Mouse (Mus musculus): ENCODE data around the gene Arid3b. TPM values are rescaled to one million over a fixed set of nuclear protein-coding genes. Genes with fewer than 3 reads are reported as not detected.

Gene Arid3b
- total RNA-seq, 2 experiments from 2014 or later, result 5.4 to 7.1 TPM

DNA sequence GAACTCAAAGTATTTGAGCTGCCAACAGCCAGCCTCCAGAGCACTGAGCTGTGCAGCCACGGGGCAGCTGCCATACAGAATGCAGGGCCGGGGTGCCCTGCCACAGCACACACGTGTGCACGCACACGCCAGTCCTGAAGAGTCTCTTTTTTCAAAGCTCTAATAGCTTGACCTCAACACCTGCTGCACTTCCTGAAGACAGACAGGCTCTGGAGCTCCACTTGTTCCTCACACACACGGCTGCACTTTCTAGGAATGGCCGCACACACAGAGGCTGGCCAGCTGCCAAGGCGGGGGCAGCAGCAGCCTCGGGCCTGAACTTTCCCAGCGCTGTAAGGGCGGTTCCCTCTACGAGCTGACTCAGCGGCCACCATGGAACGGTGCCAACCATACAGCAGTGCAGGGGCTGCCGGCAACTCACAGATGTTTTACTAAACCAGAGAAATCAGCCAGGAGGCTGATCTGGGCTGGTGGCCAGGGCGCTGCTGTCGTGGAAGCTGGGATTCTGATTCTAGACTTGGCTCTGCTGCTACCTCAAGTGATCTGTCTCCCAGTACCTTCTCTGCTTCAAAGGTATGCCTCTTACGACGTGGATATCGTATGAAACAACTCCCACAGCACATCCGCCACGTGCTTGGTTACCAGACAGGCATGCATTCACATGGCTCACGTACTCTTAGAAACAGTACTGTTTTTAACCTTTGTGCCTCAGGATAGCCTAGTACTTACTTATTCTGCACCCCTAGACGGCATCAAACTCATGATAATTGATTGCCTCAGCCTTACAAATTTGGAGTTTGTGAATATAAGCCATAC, 5.1 kb downstream of the Arid3b start:
- DNase-seq (ENCODE audit: low spot score in 2 of 2), result peak; percentile 97 to 98

GRCm38 (mm10) chr9:57829812-57830557, 6.6 kb downstream of the Arid3b start:
- DNase-seq (ENCODE audit: low spot score in 2 of 2), result no peak

GRCm38 (mm10) chr9:57823397-57823796, 13.2 kb downstream of the Arid3b start:
- no peak for DNase-seq (ENCODE audit: low spot score in 2 of 2)

DNA sequence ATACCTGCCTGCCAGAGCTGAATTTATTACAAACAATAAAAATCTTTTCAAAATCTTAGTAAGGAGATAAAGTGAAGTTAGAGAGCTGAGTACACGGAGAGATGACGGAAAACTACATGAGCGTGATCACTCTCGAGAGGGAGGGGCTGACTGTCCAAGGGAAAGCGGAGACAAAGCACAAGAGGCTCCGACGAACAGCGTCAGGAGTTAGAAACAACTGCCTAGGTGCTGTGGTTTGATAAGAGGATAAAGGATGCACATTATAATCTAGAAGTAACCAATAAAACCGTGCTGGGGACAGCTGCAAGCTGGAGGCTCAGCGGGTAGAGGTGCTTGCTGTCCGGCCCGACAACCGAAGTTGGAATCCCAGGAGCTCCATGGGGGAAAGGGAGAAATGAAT, 13.8 kb downstream of the Arid3b start:
- DNase-seq (ENCODE audit: low spot score in 2 of 2), result no peak

DNA sequence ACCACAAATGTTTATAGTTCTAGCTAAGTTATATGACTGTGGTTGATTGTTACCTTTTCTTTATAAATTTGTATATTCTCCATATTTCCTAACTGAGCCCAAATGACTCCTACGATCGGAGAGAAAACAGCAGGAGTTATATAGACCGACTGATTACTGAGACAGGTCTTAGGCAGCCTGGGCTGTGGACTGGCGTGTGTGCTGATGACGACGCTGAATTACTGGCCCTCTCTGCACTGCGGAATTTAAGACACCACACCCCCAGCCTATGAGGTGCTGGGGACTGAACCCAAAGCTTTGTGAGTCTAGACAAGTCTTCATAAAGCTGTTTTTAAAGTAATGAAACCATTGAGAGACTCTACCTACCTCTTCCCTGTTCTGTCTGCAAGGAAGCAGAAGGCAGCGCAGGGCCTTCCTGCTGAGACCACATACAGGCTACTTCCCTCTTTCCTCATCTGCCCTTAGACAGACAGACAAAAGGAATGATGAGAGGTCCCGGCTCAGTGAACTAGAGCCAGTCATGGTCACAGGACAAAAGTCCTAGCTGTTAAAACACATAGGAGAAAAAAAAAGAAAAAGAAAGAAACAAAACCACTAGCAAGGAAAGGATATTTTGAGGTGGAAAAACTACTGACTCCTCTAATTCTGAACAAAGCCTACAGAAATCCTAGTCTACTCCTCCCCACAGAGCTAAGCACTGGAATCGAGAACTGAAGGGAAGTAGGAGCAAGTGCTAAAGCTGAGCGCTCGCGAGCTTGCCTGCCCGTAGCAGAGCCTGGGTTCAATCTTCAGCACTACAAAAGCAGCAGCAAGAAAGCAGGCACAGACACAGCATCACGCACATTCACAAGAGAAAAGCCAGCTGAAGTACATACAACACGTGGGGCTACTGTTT, 16.2 kb downstream of the Arid3b start:
- DNase-seq (ENCODE audit: low spot score in 2 of 2), result no peak

GRCm38 (mm10) chr9:57817220-57817667, 19.3 kb downstream of the Arid3b start:
- no peak for DNase-seq (ENCODE audit: low spot score in 2 of 2)

GRCm38 (mm10) chr9:57814866-57815265, 21.7 kb downstream of the Arid3b start:
- DNase-seq (ENCODE audit: low spot score in 2 of 2), result no peak

- no peak for DNase-seq (ENCODE audit: low spot score in 2 of 2)
Measured at GRCm38 (mm10) chr9:57814014-57814413, 22.6 kb downstream of the Arid3b start.

DNA sequence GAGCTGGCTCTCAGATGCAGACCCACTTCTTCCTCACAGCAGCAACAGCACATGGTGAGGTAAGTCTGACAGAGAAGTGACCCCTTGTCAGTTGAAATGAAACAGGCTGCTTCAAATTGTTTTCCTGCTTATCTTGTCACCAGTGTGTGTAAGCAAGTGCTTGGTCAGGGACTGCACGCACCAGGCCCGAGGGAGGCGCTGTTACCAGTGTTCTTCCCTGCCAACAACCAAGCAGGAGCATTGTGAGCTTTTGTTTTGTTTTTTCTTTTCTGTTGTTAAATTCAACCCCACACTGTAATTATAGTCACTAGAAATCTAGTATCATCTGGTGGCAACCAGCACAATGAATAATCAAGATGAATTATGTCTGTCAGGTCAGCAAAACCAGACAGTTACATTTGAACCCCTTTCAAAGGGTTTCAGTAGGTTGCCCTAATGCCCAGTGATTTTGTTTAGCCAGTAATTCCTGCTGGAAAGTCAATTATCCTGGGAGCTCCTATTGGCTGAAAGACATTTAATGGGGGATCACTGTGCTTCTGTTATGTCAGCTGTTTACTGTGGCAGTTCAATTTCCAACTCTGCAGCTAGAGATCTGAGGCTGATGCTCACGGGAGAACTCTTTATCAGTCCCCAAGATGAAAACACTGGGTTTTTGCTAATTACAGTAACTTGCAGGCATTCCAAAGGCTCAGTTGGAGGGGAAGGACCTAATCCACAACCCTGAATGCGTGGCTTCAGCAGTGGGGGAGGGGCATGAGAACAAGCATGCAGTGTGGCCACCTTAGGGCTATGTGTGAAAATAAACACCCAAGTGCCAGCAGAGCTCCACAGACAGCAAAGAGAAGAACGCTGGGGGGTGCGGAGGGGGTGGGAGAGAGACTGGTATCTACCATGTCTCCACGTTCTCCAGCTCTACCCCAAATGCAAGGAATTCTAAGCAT, 24.5 kb downstream of the Arid3b start:
- no peak for DNase-seq (ENCODE audit: low spot score in 2 of 2)

- DNase-seq (ENCODE audit: low spot score in 2 of 2), result no peak
Measured at GRCm38 (mm10) chr9:57810691-57811090, 25.9 kb downstream of the Arid3b start.

- DNase-seq (ENCODE audit: low spot score in 2 of 2), result no peak
Measured at GRCm38 (mm10) chr9:57808771-57809310, 27.8 kb downstream of the Arid3b start.

DNA sequence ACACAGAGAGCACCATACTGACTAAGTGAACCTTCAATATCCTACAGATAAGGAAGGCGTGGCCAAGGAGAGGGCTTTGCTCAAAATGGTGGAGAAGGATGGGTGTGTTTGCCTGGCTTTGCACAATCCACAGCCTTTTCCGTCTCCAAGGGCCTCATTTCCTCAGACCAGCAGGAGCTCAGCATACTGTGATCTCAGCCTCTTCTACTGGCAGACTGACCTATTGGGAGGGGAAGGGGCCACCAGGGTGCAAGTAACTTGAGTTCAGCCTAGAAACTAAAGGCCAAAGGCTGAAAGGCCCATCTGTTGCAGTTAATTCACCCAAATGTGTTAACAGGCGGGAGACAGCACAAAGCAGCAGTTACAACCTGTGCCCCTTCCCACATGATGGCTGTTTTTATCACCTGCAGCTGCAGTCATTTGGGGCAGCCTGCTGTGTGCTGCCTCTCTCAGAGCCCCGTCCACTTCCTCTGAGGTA, 29.4 kb downstream of the Arid3b start:
- no peak for DNase-seq (ENCODE audit: low spot score in 2 of 2)

DNA sequence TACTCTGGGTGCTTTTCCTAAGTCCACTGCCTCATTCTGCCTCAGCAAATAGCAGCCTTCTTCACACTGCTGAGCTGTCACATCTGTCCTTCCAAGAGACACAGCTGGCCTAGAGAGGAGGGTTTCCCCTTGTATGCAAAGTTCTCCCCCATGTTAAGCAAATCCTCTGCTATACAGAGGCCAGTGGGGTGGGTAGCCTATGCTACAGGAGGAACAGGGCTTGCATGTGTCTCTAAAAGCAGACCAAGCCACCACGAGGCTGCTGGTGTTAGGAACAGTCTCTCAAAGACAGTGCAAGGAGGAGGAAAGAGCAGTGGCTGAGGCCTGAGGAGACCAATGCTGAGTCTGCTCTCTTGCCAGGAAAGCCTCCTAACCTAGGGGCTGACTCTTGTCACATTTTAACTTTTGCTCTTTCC, 30.5 kb downstream of the Arid3b start:
- DNase-seq (ENCODE audit: low spot score in 2 of 2), result no peak

- no peak for DNase-seq (ENCODE audit: low spot score in 2 of 2)
Measured at GRCm38 (mm10) chr9:57805087-57805737, 31.4 kb downstream of the Arid3b start.

- no peak for DNase-seq (ENCODE audit: low spot score in 2 of 2)
Measured at GRCm38 (mm10) chr9:57803839-57804238, 32.8 kb downstream of the Arid3b start.

GRCm38 (mm10) chr9:57803047-57803446, 33.5 kb downstream of the Arid3b start:
- no peak for DNase-seq (ENCODE audit: low spot score in 2 of 2)

GRCm38 (mm10) chr9:57800325-57800975, 36.1 kb downstream of the Arid3b start:
- no peak for DNase-seq (ENCODE audit: low spot score in 2 of 2)

GRCm38 (mm10) chr9:57798725-57799253, 37.8 kb downstream of the Arid3b start:
- no peak for DNase-seq (ENCODE audit: low spot score in 2 of 2)
